Mouse (Mus musculus) thymus, postnatal 10 days (tissue): ENCODE measurements around the gene Pkdcc.

Source experiments
- DNase-seq, 2 experiments: peaks; one replicate each; pipeline ENCODE4 v3.0.0; 2021; ENCODE audit warnings: low spot score in 2 of 2

Pkdcc gene

DNA sequence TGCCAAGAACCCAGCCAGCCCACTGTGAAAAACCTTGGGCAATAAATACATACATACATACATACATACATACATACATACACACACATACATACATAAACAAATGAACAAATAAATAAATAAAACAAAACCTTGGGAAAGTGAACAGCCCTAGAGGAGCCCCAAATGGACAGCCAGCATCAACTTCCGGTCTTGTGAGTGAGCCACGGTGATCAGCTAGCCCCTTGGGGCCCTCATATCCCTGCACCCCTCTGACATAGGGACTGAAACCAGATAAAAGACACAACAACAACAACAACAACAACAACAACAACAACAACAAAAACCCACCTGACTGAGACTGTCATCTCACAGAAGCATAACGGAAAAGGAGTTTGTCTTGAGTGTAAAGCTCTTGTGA, 30.4 kb downstream of the Pkdcc start:
- no peak for DNase-seq

DNA sequence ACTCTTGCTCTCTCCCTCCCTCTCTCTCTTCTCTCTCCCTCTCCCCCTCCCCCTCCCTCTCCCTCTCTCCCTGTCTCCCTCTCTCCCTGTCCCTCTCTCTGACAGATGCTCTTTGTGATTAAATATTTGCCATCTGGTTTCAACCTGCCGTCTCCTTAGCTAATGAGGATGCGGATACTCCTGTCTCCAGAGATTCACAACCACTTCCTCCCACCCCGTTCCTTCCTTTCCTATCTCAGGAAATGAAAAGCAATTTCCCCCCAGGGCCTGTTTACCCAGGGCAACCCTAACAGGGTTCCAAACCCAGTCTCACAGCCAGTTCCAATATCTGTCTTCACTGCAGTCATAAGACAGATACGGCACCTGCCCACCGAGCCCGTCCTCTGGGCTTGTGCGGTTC, 31.0 kb downstream of the Pkdcc start:
- no peak for DNase-seq

DNA sequence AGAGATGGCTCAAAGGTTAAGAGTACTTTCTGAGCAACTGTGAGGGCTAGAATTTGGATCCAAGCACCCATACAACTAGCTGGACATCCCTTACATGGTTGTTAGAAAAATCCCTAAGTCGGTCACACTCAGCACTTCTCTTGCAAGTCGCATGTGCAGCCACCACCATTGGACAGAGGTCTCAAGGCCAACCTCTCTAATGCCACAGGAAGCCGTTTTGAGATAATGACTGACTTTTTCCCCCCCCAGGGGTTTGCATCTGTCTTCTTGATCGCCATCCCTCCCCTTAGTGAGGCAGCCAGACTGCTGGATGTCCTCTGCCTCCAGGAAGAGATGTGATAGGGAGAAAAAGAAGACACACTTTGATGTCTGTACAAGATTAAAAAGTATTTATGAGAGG, 32.1 kb downstream of the Pkdcc start:
- no peak for DNase-seq

DNA sequence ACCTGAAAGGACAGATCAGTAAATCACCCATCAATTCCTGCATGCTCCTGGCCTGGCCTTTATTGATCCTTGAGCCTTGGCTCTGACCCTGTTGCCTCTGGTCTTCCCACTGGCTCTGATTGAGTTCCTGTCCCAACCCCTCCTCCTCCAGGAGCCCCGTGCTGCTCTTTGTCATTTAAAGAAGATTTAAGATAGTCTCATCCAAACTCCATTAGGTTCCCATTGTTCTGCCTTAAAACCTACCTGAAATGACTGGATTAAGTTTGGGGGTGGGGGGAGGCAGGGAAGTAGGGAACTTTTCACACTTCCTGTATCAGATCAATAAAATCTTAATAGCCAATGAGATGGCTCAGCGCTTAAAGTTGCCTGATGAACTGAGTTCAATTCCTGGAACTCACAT, 33.4 kb downstream of the Pkdcc start:
- DNase-seq = no peak

DNA sequence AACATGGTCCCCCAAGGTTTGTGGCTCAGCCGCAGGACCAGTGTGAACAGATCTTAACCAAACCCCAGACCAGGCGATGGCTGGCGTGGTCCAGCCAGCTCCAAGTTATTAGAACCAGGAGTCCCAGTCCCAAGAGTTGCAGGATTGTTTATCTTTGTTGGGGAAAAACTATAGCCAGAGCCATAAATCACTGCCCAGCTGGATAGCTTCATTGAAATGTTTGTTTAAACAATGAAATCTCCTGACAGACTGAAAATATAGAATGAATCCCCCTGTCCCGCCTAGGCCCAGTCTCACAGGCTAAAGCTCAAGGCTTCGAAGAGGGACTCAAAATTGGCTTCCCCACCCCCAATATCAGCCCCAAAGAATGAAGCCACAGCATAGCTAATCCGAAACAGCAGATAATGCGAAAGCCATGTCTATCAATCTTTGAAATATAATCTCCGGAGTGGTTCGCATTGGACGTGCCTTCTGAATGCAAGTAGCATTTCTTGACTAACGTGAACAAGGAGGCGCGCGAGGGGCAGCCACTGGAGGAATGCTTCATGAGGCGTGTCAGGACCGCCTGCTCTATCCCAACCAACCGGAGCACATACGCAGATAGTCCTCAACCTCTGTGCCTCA, 35.9 kb downstream of the Pkdcc start:
- DNase-seq = no peak

GRCm38 (mm10) chr17:83253051-83253649, 38.1 kb downstream of the Pkdcc start:
- DNase-seq = peak in 1 of 2 experiments; percentile 40

GRCm38 (mm10) chr17:83267202-83268128, 52.4 kb downstream of the Pkdcc start:
- peak; percentile 79 to 82 for DNase-seq

DNA sequence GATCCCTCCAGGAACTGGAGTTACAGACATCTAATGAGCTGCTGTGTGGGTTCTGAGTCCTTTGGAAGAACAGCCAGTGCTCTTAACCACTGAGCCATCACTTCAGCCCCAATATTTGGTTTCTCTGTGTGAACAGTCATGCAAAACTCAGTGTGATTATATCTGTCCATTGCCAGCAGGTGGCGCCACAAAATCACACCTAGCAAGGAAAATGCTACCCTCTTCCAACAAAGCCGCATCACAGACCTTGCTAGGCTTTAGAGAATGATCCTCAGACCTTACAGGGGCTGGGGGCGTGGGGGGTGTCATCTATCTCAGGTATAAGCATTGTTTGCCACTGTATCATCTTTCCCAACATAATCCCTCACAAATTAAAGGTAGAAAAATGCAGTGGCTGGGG, 56.4 kb downstream of the Pkdcc start:
- peak; percentile 62 to 89 for DNase-seq

GRCm38 (mm10) chr17:83272641-83273040, 57.5 kb downstream of the Pkdcc start:
- DNase-seq = no peak

- DNase-seq = no peak
Measured at GRCm38 (mm10) chr17:83273636-83274035, 58.5 kb downstream of the Pkdcc start.

DNA sequence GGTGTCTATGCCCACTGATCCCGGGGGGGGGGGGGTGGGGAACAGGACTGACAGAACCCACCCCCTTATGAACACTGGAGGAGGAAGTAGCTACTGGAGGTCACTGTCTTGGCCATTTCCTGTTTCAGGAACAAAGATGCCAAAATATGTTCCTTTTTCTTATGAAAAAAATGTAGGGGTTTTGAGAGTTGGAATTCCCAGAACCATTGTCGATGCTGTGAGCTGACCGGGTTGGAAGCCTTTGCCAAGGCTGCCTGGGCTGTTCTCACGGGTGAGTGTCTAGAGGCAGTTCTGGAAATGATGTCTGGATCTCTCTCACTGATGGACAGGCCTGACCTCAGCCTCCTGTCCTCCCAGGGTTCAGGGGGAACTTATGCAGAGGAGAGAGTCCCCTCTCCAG, 59.0 kb downstream of the Pkdcc start:
- DNase-seq = no peak
